Mouse (Mus musculus) megakaryocyte, embryonic 14.5 days (primary cell): ENCODE measurements around the gene Ptpn1.

Experiments
- FLI1 ChIP-seq: IDR thresholded peaks from 2 replicates; pipeline ENCODE4 v1.6.1; 2012; ENCODE audit warnings: low read length, inconsistent platforms, mixed read lengths
- GATA1 ChIP-seq: IDR thresholded peaks from 3 replicates; pipeline ENCODE4 v1.6.1; 2012; ENCODE audit warnings: mixed read lengths, low read length, inconsistent platforms, borderline replicate concordance

DNA sequence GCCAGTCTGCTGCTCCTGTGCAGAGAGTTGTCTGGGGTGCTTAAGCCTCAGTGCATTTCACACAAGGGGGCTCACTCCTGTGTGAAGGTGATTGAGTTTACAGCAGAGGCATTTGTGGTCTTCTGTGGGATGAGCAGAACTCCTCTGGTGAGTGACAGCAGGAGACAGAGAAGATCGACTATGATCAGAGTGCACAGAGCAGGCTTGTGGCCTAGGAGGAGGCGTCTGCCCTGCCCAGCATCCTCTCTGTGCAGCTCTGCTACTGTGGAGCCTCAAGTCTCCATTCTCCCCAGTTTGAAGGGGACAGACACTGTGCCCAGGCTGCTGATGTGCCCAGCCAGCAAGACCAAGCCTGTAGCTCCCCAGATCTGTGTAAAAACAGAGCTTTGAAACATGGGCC lies 18.0 kb downstream of the Ptpn1 start:
- no peak for TF ChIP-seq GATA1
- no peak for TF ChIP-seq FLI1
